9 mouse cellular contexts compared by ENCODE assay signal in the genomic region with DNA sequence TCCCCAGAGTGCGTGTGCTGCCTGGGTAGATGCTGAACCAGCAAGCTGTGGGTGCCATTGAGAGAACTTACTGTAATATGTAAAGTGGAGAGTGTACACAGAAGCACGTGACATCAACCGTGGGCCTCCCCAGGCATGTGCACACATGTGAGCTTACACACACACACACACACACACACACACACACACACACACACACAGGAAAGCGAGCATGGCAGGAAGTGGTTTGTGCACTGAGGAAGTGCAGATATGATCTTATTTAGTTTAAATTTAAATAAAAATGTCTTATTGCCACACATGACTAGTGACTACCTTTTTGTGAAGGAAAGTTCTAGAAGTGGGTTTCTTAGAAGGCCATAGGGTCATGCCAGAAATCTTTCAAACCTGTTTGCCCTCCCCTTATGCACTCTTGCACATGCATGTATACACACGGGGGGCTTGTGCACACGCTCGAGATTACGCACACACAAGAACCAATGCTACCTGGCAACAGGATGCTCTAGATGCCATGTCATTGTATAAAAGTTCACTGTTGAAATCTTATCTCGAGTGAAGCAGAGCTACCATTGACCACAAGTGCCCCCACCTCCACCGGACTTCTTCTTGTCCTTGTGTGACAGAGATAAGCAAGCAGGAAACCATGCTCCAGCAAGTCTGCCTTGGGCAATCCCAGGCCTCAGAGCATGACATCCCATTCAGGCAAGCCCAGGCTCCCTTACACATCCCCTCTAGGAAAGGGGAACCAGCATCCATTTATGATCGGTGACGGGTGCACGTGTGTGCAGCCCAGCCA. TPM values are rescaled to one million over a fixed set of nuclear protein-coding genes. Genes with fewer than 3 reads are reported as not detected.
DNase-seq lines count a peak whose midpoint lies in the region; ATAC-seq lines count a peak whose summit lies in the region.
"Had no signal": no experiment of that assay in that cellular context is flagged by ENCODE, and none has a peak within 500 bp of the region (broad histone marks: within the 10 kb centered on the region; RNA-seq: fewer than 3 reads in every experiment).

No protein-coding gene starts in this region.

- no peak for DNase-seq in forebrain, embryonic 11.5 days (ENCODE audit: low spot score)
- peak; percentile 38 for DNase-seq in A20 (ENCODE audit: low read depth, low spot score)
- no peak for DNase-seq in right cerebral cortex, adult 18-20 months
- DNase-seq in urinary bladder, postnatal 25 days (ENCODE audit: low spot score): no peak
- no peak for DNase-seq in kidney, postnatal 36 days

- no peak overlapping the region for H3K4me3 ChIP-seq in forebrain, embryonic 13.5 days
- no peak overlapping the region for H3K4me3 ChIP-seq in forebrain, embryonic 11.5 days (ENCODE audit: low read depth, low read length)
- H3K4me3 ChIP-seq in hindbrain, embryonic 15.5 days: no peak overlapping the region
- H3K4me3 ChIP-seq in megakaryocyte, embryonic 14.5 days (replicated peaks): peak overlapping the region; percentile 78
- H3K4me3 ChIP-seq: midbrain, embryonic 15.5 days had no signal

- H3K9ac ChIP-seq in forebrain, embryonic 13.5 days: 0 out of 2 replicates have a peak overlapping the region, but pooled peaks have one; percentile 5
- H3K9ac ChIP-seq in forebrain, embryonic 11.5 days (ENCODE audit: low read length): no peak overlapping the region
- no peak overlapping the region for H3K9ac ChIP-seq in hindbrain, embryonic 15.5 days
- H3K9ac ChIP-seq: midbrain, embryonic 15.5 days had no signal

- H3K27ac ChIP-seq in forebrain, embryonic 13.5 days: no peak overlapping the region
- no peak overlapping the region for H3K27ac ChIP-seq in forebrain, embryonic 11.5 days (ENCODE audit: low read depth, low read length)
- peak overlapping the region; percentile 44; the same call in 1 of the 2 replicates for H3K27ac ChIP-seq in hindbrain, embryonic 15.5 days (replicated peaks)

- H3K4me1 ChIP-seq in forebrain, embryonic 13.5 days: peaks cover 54% of the 10 kb centered on the region
- H3K4me1 ChIP-seq in forebrain, embryonic 11.5 days (replicated peaks; ENCODE audit: control insufficient read depth, insufficient read depth, low read length): peaks cover 28% of the 10 kb centered on the region
- peaks cover 45% of the 10 kb centered on the region for H3K4me1 ChIP-seq in hindbrain, embryonic 15.5 days (replicated peaks)
- peaks cover 95% of the 10 kb centered on the region for H3K4me1 ChIP-seq in megakaryocyte, embryonic 14.5 days

- ATAC-seq in forebrain, embryonic 13.5 days: no peak
- no peak for ATAC-seq in forebrain, embryonic 11.5 days (replicated peaks; ENCODE audit: low FRiP score)
- no peak for ATAC-seq in hindbrain, embryonic 15.5 days (ENCODE audit: low FRiP score, low read depth)
- ATAC-seq: midbrain, embryonic 15.5 days had no signal

- H3K36me3 ChIP-seq in forebrain, embryonic 13.5 days (ENCODE audit: poor library complexity, severe bottlenecking): peaks cover 3% of the 10 kb centered on the region; the same call in 1 of the 2 replicates
- H3K36me3 ChIP-seq in forebrain, embryonic 11.5 days (ENCODE audit: control insufficient read depth, insufficient read depth, low read length): no peaks in the 10 kb centered on the region
- H3K36me3 ChIP-seq in hindbrain, embryonic 15.5 days: no peaks in the 10 kb centered on the region
- H3K36me3 ChIP-seq in megakaryocyte, embryonic 14.5 days (replicated peaks; ENCODE audit: low read length): peaks cover 50% of the 10 kb centered on the region
- H3K36me3 ChIP-seq: midbrain, embryonic 15.5 days had no signal

- H3K27me3 ChIP-seq in forebrain, embryonic 13.5 days: no peaks in the 10 kb centered on the region
- no peaks in the 10 kb centered on the region for H3K27me3 ChIP-seq in forebrain, embryonic 11.5 days (ENCODE audit: control insufficient read depth, insufficient read depth, low read length)
- H3K27me3 ChIP-seq in hindbrain, embryonic 15.5 days: no peaks in the 10 kb centered on the region
- H3K27me3 ChIP-seq in megakaryocyte, embryonic 14.5 days (replicated peaks): no peaks in the 10 kb centered on the region
- H3K27me3 ChIP-seq: midbrain, embryonic 15.5 days had no signal

- 89% methylated on average over 13 of the region's 13 CpGs for WGBS in forebrain, embryonic 13.5 days
- WGBS in forebrain, embryonic 11.5 days: 89% methylated on average over 13 of the region's 13 CpGs
- 86% methylated on average over 13 of the region's 13 CpGs for WGBS in hindbrain, embryonic 15.5 days

- no peaks in the 10 kb centered on the region for H3K9me3 ChIP-seq in forebrain, embryonic 13.5 days (replicated peaks)
- no peaks in the 10 kb centered on the region for H3K9me3 ChIP-seq in forebrain, embryonic 11.5 days (ENCODE audit: control insufficient read depth, low read length)
- no peaks in the 10 kb centered on the region for H3K9me3 ChIP-seq in hindbrain, embryonic 15.5 days
- H3K9me3 ChIP-seq in megakaryocyte, embryonic 14.5 days: no peaks in the 10 kb centered on the region
- H3K9me3 ChIP-seq: midbrain, embryonic 15.5 days had no signal

- H3K4me2 ChIP-seq in forebrain, embryonic 13.5 days: no peak overlapping the region
- no peak overlapping the region for H3K4me2 ChIP-seq in forebrain, embryonic 11.5 days (ENCODE audit: low read depth, low read length, severe bottlenecking)
- H3K4me2 ChIP-seq in hindbrain, embryonic 15.5 days: no peak overlapping the region
- H3K4me2 ChIP-seq: midbrain, embryonic 15.5 days had no signal

RNA-seq across cellular contexts. Expression of gene Cuedc1, which starts 47.6 kb away (rescaled TPM):
- polyA plus RNA-seq in forebrain, embryonic 13.5 days (2015; fragmentation: Nextera tagmentation; extraction: Ambion mirVana): 32.8 and 37.4 TPM in 2 replicates
- polyA plus RNA-seq in forebrain, embryonic 11.5 days (2014; fragmentation: Nextera tagmentation; extraction: Ambion mirVana): 26.2 and 29.0 TPM in 2 replicates
- 46.3 and 49.7 TPM in 2 replicates for polyA plus RNA-seq in hindbrain, embryonic 15.5 days (2015; fragmentation: Nextera tagmentation; extraction: Ambion mirVana)
- 294 and 346 TPM in 2 replicates for polyA plus RNA-seq in megakaryocyte, embryonic 14.5 days (2012; ENCODE audit: insufficient read depth, low replicate concordance)

RNA-seq across cellular contexts. Expression of gene Mrps23, which starts 58.8 kb away (rescaled TPM):
- 70.4 and 70.9 TPM in 2 replicates for polyA plus RNA-seq in forebrain, embryonic 13.5 days (2015; fragmentation: Nextera tagmentation; extraction: Ambion mirVana)
- polyA plus RNA-seq in forebrain, embryonic 11.5 days (2014; fragmentation: Nextera tagmentation; extraction: Ambion mirVana): 70.8 and 71.7 TPM in 2 replicates
- 60.3 and 61.7 TPM in 2 replicates for polyA plus RNA-seq in hindbrain, embryonic 15.5 days (2015; fragmentation: Nextera tagmentation; extraction: Ambion mirVana)
- polyA plus RNA-seq in megakaryocyte, embryonic 14.5 days (2012; ENCODE audit: insufficient read depth, low replicate concordance): 62.3 and 197 TPM in 2 replicates
